In genomic region chr10:128094340-128094968, GRCm38 (mm10) we compare ENCODE assay signal across 8 mouse cellular contexts. TPM values are rescaled to one million over a fixed set of nuclear protein-coding genes. Genes with fewer than 3 reads are reported as not detected.
A peak's percentile ranks its signal among the peaks of the same experiment; 100 is the strongest.
DNase-seq lines count a peak whose midpoint lies in the region; ATAC-seq lines count a peak whose summit lies in the region.

No protein-coding gene starts in this region.

- no peaks in the 10 kb centered on the region for H3K9me3 ChIP-seq in embryonic facial prominence, embryonic 13.5 days
- no peaks in the 10 kb centered on the region for H3K9me3 ChIP-seq in heart, embryonic 10.5 days
- H3K9me3 ChIP-seq in kidney, embryonic 14.5 days (ENCODE audit: control insufficient read depth, low read length): no peaks in the 10 kb centered on the region
- H3K9me3 ChIP-seq in liver, embryonic 16.5 days (replicated peaks; ENCODE audit: control insufficient read depth, low read length): no peaks in the 10 kb centered on the region
- no peaks in the 10 kb centered on the region for H3K9me3 ChIP-seq in neural tube, embryonic 11.5 days (ENCODE audit: control insufficient read depth, low read length)

- WGBS in embryonic facial prominence, embryonic 13.5 days: 11% methylated on average over 19 of the region's 19 CpGs
- 9% methylated on average over 19 of the region's 19 CpGs for WGBS in heart, embryonic 10.5 days
- WGBS in kidney, embryonic 14.5 days: 12% methylated on average over 19 of the region's 19 CpGs
- WGBS in liver, embryonic 16.5 days (ENCODE audit: insufficient replicate concordance): 10% methylated on average over 19 of the region's 19 CpGs
- 13% methylated on average over 19 of the region's 19 CpGs for WGBS in neural tube, embryonic 11.5 days

- ATAC-seq in embryonic facial prominence, embryonic 13.5 days (ENCODE audit: insufficient number of reproducible peaks, insufficient read depth, low FRiP score, low TSS enrichment, low read depth): peak; percentile 48; the same call in 1 of the 2 replicates
- ATAC-seq in kidney, embryonic 14.5 days (ENCODE audit: low FRiP score, low TSS enrichment): peak; percentile 68
- peak; percentile 72 for ATAC-seq in liver, embryonic 16.5 days (ENCODE audit: low read depth)
- ATAC-seq in neural tube, embryonic 11.5 days (ENCODE audit: insufficient read depth, low FRiP score, low TSS enrichment): peak; percentile 32; the same call in 1 of the 2 replicates

- H3K27me3 ChIP-seq in embryonic facial prominence, embryonic 13.5 days: no peaks in the 10 kb centered on the region
- no peaks in the 10 kb centered on the region for H3K27me3 ChIP-seq in heart, embryonic 10.5 days (ENCODE audit: insufficient read depth, poor library complexity, severe bottlenecking)
- H3K27me3 ChIP-seq in kidney, embryonic 14.5 days (ENCODE audit: control insufficient read depth, insufficient read depth, low read length): no peaks in the 10 kb centered on the region
- no peaks in the 10 kb centered on the region for H3K27me3 ChIP-seq in liver, embryonic 16.5 days (ENCODE audit: control insufficient read depth, insufficient read depth, low read depth, low read length)
- H3K27me3 ChIP-seq in neural tube, embryonic 11.5 days (ENCODE audit: control insufficient read depth, insufficient read depth, low read length): no peaks in the 10 kb centered on the region

- peaks cover 58% of the 10 kb centered on the region for H3K4me1 ChIP-seq in embryonic facial prominence, embryonic 13.5 days
- peaks cover 72% of the 10 kb centered on the region for H3K4me1 ChIP-seq in heart, embryonic 10.5 days
- H3K4me1 ChIP-seq in kidney, embryonic 14.5 days (ENCODE audit: control insufficient read depth, insufficient read depth, low read length): peaks cover 44% of the 10 kb centered on the region
- H3K4me1 ChIP-seq in liver, embryonic 16.5 days (ENCODE audit: control insufficient read depth, low read depth, low read length): peaks cover 62% of the 10 kb centered on the region
- H3K4me1 ChIP-seq in neural tube, embryonic 11.5 days (ENCODE audit: control insufficient read depth, insufficient read depth, low read length): peaks cover 36% of the 10 kb centered on the region

- no peak overlapping the region for H3K9ac ChIP-seq in embryonic facial prominence, embryonic 13.5 days
- H3K9ac ChIP-seq in kidney, embryonic 14.5 days (ENCODE audit: low read depth, low read length): 0 out of 2 replicates have a peak overlapping the region, but pooled peaks have one; percentile 37
- peak overlapping the region; percentile 93 for H3K9ac ChIP-seq in liver, embryonic 16.5 days (ENCODE audit: low read depth, low read length)
- H3K9ac ChIP-seq in neural tube, embryonic 11.5 days (ENCODE audit: low read length): no peak overlapping the region

- peaks cover 11% of the 10 kb centered on the region for H3K36me3 ChIP-seq in embryonic facial prominence, embryonic 13.5 days
- peaks cover 14% of the 10 kb centered on the region for H3K36me3 ChIP-seq in heart, embryonic 10.5 days
- peaks cover 11% of the 10 kb centered on the region for H3K36me3 ChIP-seq in kidney, embryonic 14.5 days (ENCODE audit: control insufficient read depth, insufficient read depth, low read length)
- peaks cover 9% of the 10 kb centered on the region for H3K36me3 ChIP-seq in liver, embryonic 16.5 days (ENCODE audit: control insufficient read depth, insufficient read depth)
- peaks cover 3% of the 10 kb centered on the region for H3K36me3 ChIP-seq in neural tube, embryonic 11.5 days (ENCODE audit: control insufficient read depth, insufficient read depth, low read length)

- peak overlapping the region; percentile 74 for H3K4me3 ChIP-seq in embryonic facial prominence, embryonic 13.5 days
- peak overlapping the region; percentile 91 for H3K4me3 ChIP-seq in heart, embryonic 10.5 days
- H3K4me3 ChIP-seq in kidney, embryonic 14.5 days (ENCODE audit: low read length): peak overlapping the region; percentile 23
- H3K4me3 ChIP-seq in liver, embryonic 16.5 days (ENCODE audit: low read depth, low read length): peak overlapping the region; percentile 85
- H3K4me3 ChIP-seq in neural tube, embryonic 11.5 days (ENCODE audit: low read depth, low read length): peak overlapping the region; percentile 15; the same call in 1 of the 2 replicates

- peak; percentile 93 for DNase-seq in CD4-positive helper T cell, adult 2 months (ENCODE audit: low read depth, low spot score)
- peak; percentile 94 for DNase-seq in adrenal gland, postnatal 14 days
- peak; percentile 97 for DNase-seq in heart, embryonic 10.5 days (ENCODE audit: low spot score)
- peak; percentile 81 for DNase-seq in neural tube, embryonic 11.5 days (ENCODE audit: low spot score)
- peak; percentile 88 for DNase-seq in testis, postnatal 14 days (ENCODE audit: low spot score)

- H3K4me2 ChIP-seq in embryonic facial prominence, embryonic 13.5 days: peak overlapping the region; percentile 92
- H3K4me2 ChIP-seq in kidney, embryonic 14.5 days (replicated peaks; ENCODE audit: low read depth, low read length): peak overlapping the region; percentile 92
- H3K4me2 ChIP-seq in liver, embryonic 16.5 days (ENCODE audit: low read depth, low read length): peak overlapping the region; percentile 82
- H3K4me2 ChIP-seq in neural tube, embryonic 11.5 days (ENCODE audit: low read depth): peak overlapping the region; percentile 44

- peak overlapping the region; percentile 40 for H3K27ac ChIP-seq in embryonic facial prominence, embryonic 13.5 days
- H3K27ac ChIP-seq in heart, embryonic 10.5 days: peak overlapping the region; percentile 97
- peak overlapping the region; percentile 93; the same call in 1 of the 2 replicates for H3K27ac ChIP-seq in kidney, embryonic 14.5 days (ENCODE audit: low read depth, low read length)
- peak overlapping the region; percentile 98 for H3K27ac ChIP-seq in liver, embryonic 16.5 days (ENCODE audit: low read length)
- H3K27ac ChIP-seq in neural tube, embryonic 11.5 days (ENCODE audit: low read depth, low read length): no peak overlapping the region

RNA-seq across cellular contexts. Expression of gene Baz2a, which starts 3.1 kb away (rescaled TPM):
- total RNA-seq in adrenal gland, postnatal 14 days (2021): 44.3 and 51.5 TPM in 2 replicates
- polyA plus RNA-seq in embryonic facial prominence, embryonic 13.5 days (2015; fragmentation: Nextera tagmentation; extraction: Ambion mirVana): 10.9 and 11.4 TPM in 2 replicates
- 10.1 and 12.0 TPM in 2 replicates for polyA plus RNA-seq in heart, embryonic 10.5 days (2016; fragmentation: Nextera tagmentation; extraction: Ambion mirVana)
- polyA plus RNA-seq in kidney, embryonic 14.5 days (2014; fragmentation: Nextera tagmentation; extraction: Ambion mirVana): 17.6 and 33.7 TPM in 2 replicates
- 5.4 and 6.0 TPM in 2 replicates for polyA plus RNA-seq in liver, embryonic 16.5 days (2015; fragmentation: Nextera tagmentation; extraction: Ambion mirVana)
- polyA plus RNA-seq in neural tube, embryonic 11.5 days (2014; fragmentation: Nextera tagmentation; extraction: Ambion mirVana): 20.3 and 23.5 TPM in 2 replicates

RNA-seq across cellular contexts. Expression of gene Atp5b, which starts 11.4 kb away (rescaled TPM):
- 4,143 and 4,276 TPM in 2 replicates for total RNA-seq in adrenal gland, postnatal 14 days (2021)
- 1,953 and 2,050 TPM in 2 replicates for polyA plus RNA-seq in embryonic facial prominence, embryonic 13.5 days (2015; fragmentation: Nextera tagmentation; extraction: Ambion mirVana)
- 3,536 and 4,735 TPM in 2 replicates for polyA plus RNA-seq in heart, embryonic 10.5 days (2016; fragmentation: Nextera tagmentation; extraction: Ambion mirVana)
- polyA plus RNA-seq in kidney, embryonic 14.5 days (2014; fragmentation: Nextera tagmentation; extraction: Ambion mirVana): 2,294 and 2,764 TPM in 2 replicates
- 1,845 and 1,875 TPM in 2 replicates for polyA plus RNA-seq in liver, embryonic 16.5 days (2015; fragmentation: Nextera tagmentation; extraction: Ambion mirVana)
- polyA plus RNA-seq in neural tube, embryonic 11.5 days (2014; fragmentation: Nextera tagmentation; extraction: Ambion mirVana): 2,381 and 2,418 TPM in 2 replicates

RNA-seq across cellular contexts. Expression of gene Ptges3, which starts 35.7 kb away (rescaled TPM):
- 157 and 172 TPM in 2 replicates for total RNA-seq in adrenal gland, postnatal 14 days (2021)
- 537 and 556 TPM in 2 replicates for polyA plus RNA-seq in embryonic facial prominence, embryonic 13.5 days (2015; fragmentation: Nextera tagmentation; extraction: Ambion mirVana)
- polyA plus RNA-seq in heart, embryonic 10.5 days (2016; fragmentation: Nextera tagmentation; extraction: Ambion mirVana): 403 and 465 TPM in 2 replicates
- 566 and 622 TPM in 2 replicates for polyA plus RNA-seq in kidney, embryonic 14.5 days (2014; fragmentation: Nextera tagmentation; extraction: Ambion mirVana)
- 171 and 201 TPM in 2 replicates for polyA plus RNA-seq in liver, embryonic 16.5 days (2015; fragmentation: Nextera tagmentation; extraction: Ambion mirVana)
- 584 and 611 TPM in 2 replicates for polyA plus RNA-seq in neural tube, embryonic 11.5 days (2014; fragmentation: Nextera tagmentation; extraction: Ambion mirVana)

RNA-seq across cellular contexts. Expression of gene Naca, which starts 59.1 kb away (rescaled TPM):
- total RNA-seq in adrenal gland, postnatal 14 days (2021): 617 and 658 TPM in 2 replicates
- 789 and 900 TPM in 2 replicates for polyA plus RNA-seq in embryonic facial prominence, embryonic 13.5 days (2015; fragmentation: Nextera tagmentation; extraction: Ambion mirVana)
- 639 and 790 TPM in 2 replicates for polyA plus RNA-seq in heart, embryonic 10.5 days (2016; fragmentation: Nextera tagmentation; extraction: Ambion mirVana)
- polyA plus RNA-seq in kidney, embryonic 14.5 days (2014; fragmentation: Nextera tagmentation; extraction: Ambion mirVana): 967 and 1,287 TPM in 2 replicates
- 301 and 339 TPM in 2 replicates for polyA plus RNA-seq in liver, embryonic 16.5 days (2015; fragmentation: Nextera tagmentation; extraction: Ambion mirVana)
- 854 and 893 TPM in 2 replicates for polyA plus RNA-seq in neural tube, embryonic 11.5 days (2014; fragmentation: Nextera tagmentation; extraction: Ambion mirVana)

Comparison
In these comparisons a context has a peak if more than half of its experiments do, and no peak if none do; other contexts are left out.
1. H3K4me3 ChIP-seq: peak in every context shown above with its lines; median percentile 91 in heart, embryonic 10.5 days; 85 in liver, embryonic 16.5 days; 74 in embryonic facial prominence, embryonic 13.5 days; 23 in kidney, embryonic 14.5 days; 15 in neural tube, embryonic 11.5 days.
2. H3K9ac ChIP-seq: peak in kidney, embryonic 14.5 days (single experiment) and liver, embryonic 16.5 days (single experiment); none in embryonic facial prominence, embryonic 13.5 days (single experiment) and neural tube, embryonic 11.5 days (single experiment).
3. Peak in every context shown above with its lines, with median percentiles within 50 percentile points of each other: DNase-seq, ATAC-seq and H3K4me2 ChIP-seq.